Mouse (Mus musculus) small intestine, adult 2 months (tissue): Measurements from ENCODE around the gene Fxyd4. TPM values are rescaled to one million over a fixed set of nuclear protein-coding genes. Genes with fewer than 3 reads are reported as not detected.

Experiments used
- H3K27ac ChIP-seq: fragments of 200-500 bp; 2 replicates; pipeline ENCODE4 v1.5.1; 2012; ENCODE audit warnings: low read depth, low read length, control low read depth, inconsistent platforms; ENCODE audit not compliant: insufficient read depth
- H3K27me3 ChIP-seq: fragments of 200-500 bp; 2 replicates; pipeline ENCODE4 v1.6.1; 2012; ENCODE audit warnings: mild to moderate bottlenecking, moderate library complexity, low read length, inconsistent platforms; ENCODE audit not compliant: control insufficient read depth, insufficient read depth
- H3K36me3 ChIP-seq: fragments of 200-500 bp; 2 replicates; pipeline ENCODE4 v1.6.1; 2012; ENCODE audit warnings: mild to moderate bottlenecking, low read length, control low read depth, inconsistent platforms; ENCODE audit not compliant: control insufficient read depth, insufficient read depth
- H3K4me1 ChIP-seq: fragments of 200-500 bp; 2 replicates; pipeline ENCODE4 v1.6.1; 2012; ENCODE audit warnings: low read length, inconsistent platforms, mixed read lengths; ENCODE audit not compliant: control insufficient read depth, insufficient read depth, insufficient read length
- H3K4me3 ChIP-seq: fragments of 200-500 bp; 2 replicates; pipeline ENCODE4 v1.5.1; 2012; ENCODE audit warnings: low read depth, mild to moderate bottlenecking, control low read depth, inconsistent platforms, low read length, moderate library complexity
- CTCF ChIP-seq: fragments of 200-500 bp; IDR thresholded peaks from 2 replicates; pipeline ENCODE4 v1.5.1; 2012; ENCODE audit warnings: low read depth, mild to moderate bottlenecking, control low read depth, inconsistent platforms, low read length, moderate library complexity, mixed read lengths; ENCODE audit not compliant: insufficient replicate concordance, insufficient read length; ENCODE audit errors: extremely low read depth
- POLR2A ChIP-seq: fragments of 200-500 bp; IDR thresholded peaks from 2 replicates; pipeline ENCODE4 v1.6.1; 2012; ENCODE audit warnings: low read depth, mild to moderate bottlenecking, control low read depth, inconsistent platforms, low read length, moderate library complexity
- WGBS: fragments of 180-500 bp; shearing (Covaris S2); methylation state at CpG from one replicate; pipeline ENCODE4 v1.1.7; 2018; 5-methylcytosine and 5-hydroxymethylcytosine counted together
- polyA plus RNA-seq: library from polyadenylated mRNA; depleted of rRNA; stranded (reverse); fragments of >200 nt; gene quantifications from 2 replicates; pipeline ENCODE4 v1.2.3, GENCODE M21; 2012; rRNA removed

Fxyd4 gene
- polyA plus RNA-seq, 1 experiment = not detected

GRCm38 (mm10) chr6:117890257-117890656, 47.2 kb downstream of the Fxyd4 start:
- Histone ChIP-seq H3K27me3 (no peaks in the 10 kb centered on the region), H3K27ac (no peak overlapping the region), H3K36me3 (no peaks in the 10 kb centered on the region), H3K4me1 (peaks cover 12% of the 10 kb centered on the region), H3K4me3 (no peak overlapping the region)
- 68% methylated on average over 6 of the region's 6 CpGs for WGBS
- TF ChIP-seq CTCF (no peak), POLR2A (no peak)

- Histone ChIP-seq H3K36me3 (no peaks in the 10 kb centered on the region), H3K27ac (no peak overlapping the region), H3K4me3 (no peak overlapping the region), H3K27me3 (no peaks in the 10 kb centered on the region), H3K4me1 (peaks cover 12% of the 10 kb centered on the region)
- 71% methylated on average over 2 of the region's 2 CpGs for WGBS
- TF ChIP-seq CTCF (no peak), POLR2A (no peak)
Measured at GRCm38 (mm10) chr6:117888642-117889096, 48.8 kb downstream of the Fxyd4 start.

- no peak overlapping the region for H3K4me3 ChIP-seq
- no peaks in the 10 kb centered on the region for H3K36me3 ChIP-seq
- H3K27me3 ChIP-seq = no peaks in the 10 kb centered on the region
- 30% methylated on average over 1 of the region's 1 CpGs for WGBS
- peaks cover 12% of the 10 kb centered on the region for H3K4me1 ChIP-seq
- H3K27ac ChIP-seq = no peak overlapping the region
- TF ChIP-seq CTCF (no peak), POLR2A (no peak)
Measured at GRCm38 (mm10) chr6:117888032-117888431, 49.5 kb downstream of the Fxyd4 start.

GRCm38 (mm10) chr6:117885943-117886342, 51.5 kb downstream of the Fxyd4 start:
- Histone ChIP-seq H3K36me3 (no peaks in the 10 kb centered on the region), H3K4me1 (peaks cover 8% of the 10 kb centered on the region), H3K4me3 (no peak overlapping the region), H3K27me3 (no peaks in the 10 kb centered on the region), H3K27ac (no peak overlapping the region)
- WGBS = 77% methylated on average over 2 of the region's 2 CpGs
- TF ChIP-seq CTCF (no peak), POLR2A (no peak)

Other genes with a start within 250 kb of the Fxyd4 start
- 8.0 and 15.9 TPM in 2 replicates for gene Zfp637, start 96.5 kb downstream of the Fxyd4 start, polyA plus RNA-seq
- gene Zfp239, start 75.6 kb downstream of the Fxyd4 start, polyA plus RNA-seq = 2.5 and 5.1 TPM in 2 replicates
- gene Hnrnpf, start 37.4 kb downstream of the Fxyd4 start, polyA plus RNA-seq = 49.1 and 102 TPM in 2 replicates
- 0.19 and 0.22 TPM in 2 replicates for gene Rasgef1a, start 73.7 kb upstream of the Fxyd4 start, polyA plus RNA-seq
- 0.28 and 0.38 TPM in 2 replicates for gene Csgalnact2, start 201.4 kb upstream of the Fxyd4 start, polyA plus RNA-seq